Mouse (Mus musculus) erythroblast, embryonic 14.5 days (primary cell): Measurements from ENCODE around the gene Sirt5.

ENCODE experiments used
- GATA1 ChIP-seq: IDR thresholded peaks from 2 replicates; pipeline ENCODE4 v1.6.1; 2012; ENCODE audit warnings: low read length, inconsistent platforms, mixed read lengths
- TAL1 ChIP-seq: IDR thresholded peaks from 3 replicates; pipeline ENCODE4 v1.6.1; 2012; ENCODE audit warnings: low read length, inconsistent platforms, mixed read lengths

DNA sequence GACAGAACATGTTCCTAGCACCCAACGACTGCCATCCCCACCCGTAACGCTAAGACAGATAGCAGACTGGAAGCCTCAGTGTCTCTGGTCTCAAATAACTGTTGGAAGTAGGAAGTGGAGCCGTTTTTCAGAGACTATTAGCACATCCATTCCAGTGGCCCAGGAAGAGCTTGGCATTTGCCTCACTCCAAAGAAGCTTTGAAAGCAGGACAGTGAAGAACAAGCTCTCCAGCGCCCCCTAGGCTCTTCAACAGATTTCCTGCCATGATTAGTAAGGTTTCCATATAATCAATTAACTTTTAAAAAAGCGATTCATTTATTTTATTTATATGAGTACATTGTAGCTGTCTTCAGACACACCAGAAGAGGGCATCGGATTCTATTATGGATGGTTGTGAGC, 32.7 kb upstream of the Sirt5 start:
- TF ChIP-seq TAL1 (no peak), GATA1 (no peak)
